Mouse (Mus musculus) heart, postnatal 36 days (tissue): ENCODE measurements around the gene Lcn11. TPM values are rescaled to one million over a fixed set of nuclear protein-coding genes. Genes with fewer than 3 reads are reported as not detected.

ENCODE experiments used
- DNase-seq, 2 experiments: peaks; one replicate each; pipeline ENCODE4 v3.0.0; 2021 to 2022
- intact Hi-C: fragments of 180-260 bp; cut with DNase I; formaldehyde crosslinking; loops from one replicate; pipeline ENCODE4 v1.15.1; 2025
- total RNA-seq, 2 experiments: library from RNA; stranded (reverse); gene quantifications; 2 replicates each; pipeline ENCODE4 v1.2.3; 2021

Gene Lcn11
- total RNA-seq, 2 experiments from 2014 or later: not detected

DNA sequence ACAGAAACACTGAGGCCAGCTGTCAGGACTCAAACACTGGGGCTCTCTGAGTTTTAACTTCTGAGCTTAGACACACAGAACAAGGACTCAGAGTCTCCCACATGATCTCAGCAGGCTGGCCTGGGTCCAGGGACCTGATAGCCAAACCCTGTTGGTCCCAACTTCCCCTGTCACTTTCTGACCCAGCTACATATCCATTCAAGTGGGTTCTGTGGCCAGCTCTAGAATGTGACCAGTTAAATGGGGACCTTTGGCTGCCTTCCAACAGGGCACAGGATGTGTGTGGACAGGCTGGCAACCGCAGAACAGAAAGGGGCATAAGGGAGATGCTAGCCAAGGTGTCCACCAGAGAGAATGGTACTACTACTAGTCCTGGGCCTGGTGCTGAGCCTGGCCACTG, 46.0 kb downstream of the Lcn11 start, which contains the start of gene Lcn9:
Gene Lcn9 (plus strand): TSS at position 348 of the 400 bp plus-strand sequence.
- peak in 1 of 2 experiments; percentile 5 for DNase-seq
- intact Hi-C loops: no loop called here

DNA sequence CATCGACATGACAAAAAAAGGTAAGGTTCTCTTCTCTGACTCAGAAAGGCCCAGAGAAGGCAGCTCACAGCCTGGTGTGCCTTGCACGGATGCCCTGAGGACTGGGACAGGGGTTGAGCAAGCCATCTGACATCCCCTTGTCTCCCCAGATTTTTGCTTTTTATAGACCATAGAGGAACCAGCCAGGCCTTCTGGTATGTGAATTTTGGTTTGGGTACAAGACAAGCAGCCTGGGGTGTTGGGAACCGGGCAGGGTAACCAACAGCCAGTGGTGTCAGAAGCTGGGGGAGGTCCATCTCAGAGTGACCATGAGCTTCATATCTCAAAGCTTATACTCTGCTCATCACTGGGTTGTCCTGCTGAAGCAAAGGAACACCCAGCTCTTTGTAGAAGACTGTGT, 47.9 kb downstream of the Lcn11 start:
- intact Hi-C loops: no loop called here
- DNase-seq: no peak

DNA sequence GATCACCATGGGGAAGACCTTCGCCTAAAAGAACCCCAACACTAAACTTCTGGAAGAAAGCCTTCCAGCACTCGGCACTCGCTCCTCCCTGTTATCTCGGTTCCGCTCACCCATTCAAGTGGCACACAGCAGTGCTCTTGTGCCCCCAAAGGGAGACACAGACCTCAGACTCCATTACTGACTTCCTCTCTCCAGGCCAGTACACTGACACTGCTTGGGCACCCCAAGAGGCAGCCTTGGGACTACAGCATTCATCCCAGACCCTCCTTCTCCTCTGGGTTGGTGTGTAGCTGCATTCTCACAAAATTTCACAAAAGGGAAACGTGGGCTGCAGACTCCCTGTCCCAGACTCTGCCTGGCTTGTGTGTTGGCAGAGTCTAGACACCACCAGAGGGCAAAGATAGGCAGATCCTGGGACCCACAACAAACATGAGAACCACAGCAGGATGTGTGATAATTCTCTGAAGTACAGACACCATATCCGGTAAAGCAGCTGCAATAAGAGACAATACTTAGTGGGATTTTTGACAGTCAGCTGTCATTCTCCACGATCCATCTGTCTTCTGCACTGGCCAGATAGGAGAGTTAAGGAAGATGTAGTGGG, 51.6 kb downstream of the Lcn11 start:
- intact Hi-C loops: no loop called here
- no peak for DNase-seq

Other genes starting within 250 kb of the Lcn11 start
- gene Traf2, start 230.1 kb upstream of the Lcn11 start, total RNA-seq: 10 to 100 TPM; 14.3 to 14.6 TPM
- 100 to 1,000 TPM; 215 to 227 TPM for gene Edf1, start 219.2 kb upstream of the Lcn11 start, total RNA-seq
- 1 to 10 TPM in 1 of 2 experiments, under 1 TPM in 1; 0.65 to 2.5 TPM for gene Mamdc4, start 202.2 kb upstream of the Lcn11 start, total RNA-seq
- gene Phpt1, start 201.8 kb upstream of the Lcn11 start, total RNA-seq: 10 to 100 TPM; 64.1 to 67.4 TPM
- under 1 TPM; 0.08 TPM for gene Ajm1, start 195.3 kb upstream of the Lcn11 start, total RNA-seq
- 10 to 100 TPM; 60.9 to 62.5 TPM for gene Rabl6, start 168.5 kb upstream of the Lcn11 start, total RNA-seq
- gene Ccdc183, start 159.3 kb upstream of the Lcn11 start, total RNA-seq: not detected
- gene Tmem141, start 155.0 kb upstream of the Lcn11 start, total RNA-seq: 10 to 100 TPM; 24.1 to 29.5 TPM
- gene Fcna, start 149.0 kb upstream of the Lcn11 start, total RNA-seq: 1 to 10 TPM; 5.2 to 7.5 TPM
- gene Lcn8, start 123.9 kb upstream of the Lcn11 start, total RNA-seq: under 1 TPM in 1 of 2 experiments, not detected in 1; 0.73 TPM
- not detected for gene Lcn5, start 119.1 kb upstream of the Lcn11 start, total RNA-seq
- not detected for gene Lcn6, start 100.2 kb upstream of the Lcn11 start, total RNA-seq
- gene Lcn10, start 94.3 kb upstream of the Lcn11 start, total RNA-seq: not detected
- not detected for gene Obp2a, start 77.0 kb upstream of the Lcn11 start, total RNA-seq
- 10 to 100 TPM; 12.2 to 13.4 TPM for gene Bmyc, start 70.3 kb upstream of the Lcn11 start, total RNA-seq
- gene Obp2b, start 40.0 kb upstream of the Lcn11 start, total RNA-seq: not detected
- gene Lcn3, start 11.4 kb upstream of the Lcn11 start, total RNA-seq: not detected
- gene Gm13539, start 5.2 kb downstream of the Lcn11 start, total RNA-seq: not detected
- not detected for gene Glt6d1, start 38.8 kb downstream of the Lcn11 start, total RNA-seq
- gene Lcn9, start 46.1 kb downstream of the Lcn11 start, total RNA-seq: not detected
- gene Sohlh1, start 70.2 kb downstream of the Lcn11 start, total RNA-seq: not detected
- gene Kcnt1, start 86.7 kb downstream of the Lcn11 start, total RNA-seq: under 1 TPM; 0.22 to 0.27 TPM
- 10 to 100 TPM; 37.9 to 46.2 TPM for gene Camsap1, start 206.3 kb downstream of the Lcn11 start, total RNA-seq
- 10 to 100 TPM; 84.8 to 97.5 TPM for gene Ubac1, start 244.7 kb downstream of the Lcn11 start, total RNA-seq